Comparison of ENCODE assay signal across 16 mouse cellular contexts in the genomic region with DNA sequence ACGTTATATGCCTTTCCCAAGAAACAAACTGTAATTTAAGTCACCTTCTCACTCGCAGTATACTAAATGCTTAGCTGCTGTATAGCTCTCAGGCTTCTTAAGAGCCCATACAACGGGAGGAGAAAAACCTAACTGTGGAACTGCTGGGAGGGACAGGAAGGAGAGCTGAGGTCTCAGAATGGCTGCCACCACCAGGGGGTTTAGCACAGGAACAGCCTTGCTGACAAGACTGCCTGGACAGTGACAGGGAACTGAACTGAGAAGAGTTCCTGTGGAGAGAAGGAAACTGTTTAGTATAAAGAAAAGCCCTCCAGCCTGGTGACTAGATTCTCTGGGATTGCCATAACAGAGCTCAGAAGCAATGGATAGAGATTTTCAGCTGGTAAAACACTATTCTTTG. TPM values are rescaled to one million over a fixed set of nuclear protein-coding genes. Genes with fewer than 3 reads are reported as not detected.
DNase-seq lines count a peak whose midpoint lies in the region; ATAC-seq and TF ChIP-seq lines count a peak whose summit lies in the region.
"Had no signal": no experiment of that assay in that cellular context is flagged by ENCODE, and none has a peak within 500 bp of the region (broad histone marks: within the 10 kb centered on the region; RNA-seq: fewer than 3 reads in every experiment).

No protein-coding gene starts in this region.

- no peak overlapping the region for H3K27ac ChIP-seq in liver, adult 2 months (replicated peaks; ENCODE audit: insufficient read depth, low read depth, low read length)
- H3K27ac ChIP-seq: embryonic facial prominence, embryonic 10.5 days; forebrain, embryonic 13.5 days; left cerebral cortex, adult 2 months; limb, embryonic 10.5 days; macrophage; midbrain, embryonic 12.5 days had no signal

- CTCF ChIA-PET in Patski (lab: Charles Lee) = interaction anchor here (1.3 to 1.5 kb wide), 2 partner anchors 9 to 10 kb away, joined by 3 read pairs; no protein-coding TSS in a partner anchor

- ATAC-seq in Patski = no peak
- ATAC-seq: forebrain, embryonic 13.5 days had no signal

- TF ChIP-seq POLR2A in liver, adult 2 months (IDR thresholded peaks at IDR 0.05; ENCODE audit: extremely low read depth, insufficient read depth, low read length) = no peak

- WGBS in liver, adult 2 months = 87% methylated on average over 3 of the region's 3 CpGs

- POLR2A ChIA-PET in Patski (lab: Charles Lee) = interaction anchor here (0.6 to 1.6 kb wide), 2 partner anchors 10 to 17 kb away, joined by 3 read pairs; no protein-coding TSS in a partner anchor

- peaks cover 6% of the 10 kb centered on the region; the same call in 1 of the 2 replicates for H3K4me1 ChIP-seq in liver, adult 2 months (ENCODE audit: control insufficient read depth, insufficient read depth, low read length)

- DNase-seq in embryo, embryonic 11 days = peak; percentile 21
- DNase-seq in embryo, embryonic 9.5 days (ENCODE audit: extremely low spot score) = no peak
- DNase-seq in liver, adult 2 months (ENCODE audit: extremely low read depth, low read depth, low spot score) = no peak
- DNase-seq in liver (no peak), Patski (ENCODE audit: low read depth, low spot score) (no peak)
- DNase-seq in thymus, postnatal 25 days = peak; percentile 16
- no peak for DNase-seq in adrenal gland, postnatal 25 days
- DNase-seq: heart, postnatal 36 days; kidney, adult 8-10 months had no signal

- no peak overlapping the region for H3K9ac ChIP-seq in liver, adult 2 months (ENCODE audit: low read depth, low read length)
- H3K9ac ChIP-seq: forebrain, embryonic 13.5 days; heart, embryonic 12.5 days; midbrain, embryonic 12.5 days had no signal

- H3K27me3 ChIP-seq in liver, adult 2 months (ENCODE audit: control insufficient read depth, insufficient read depth, low read length) = no peaks in the 10 kb centered on the region
- H3K27me3 ChIP-seq in Patski = no peaks in the 10 kb centered on the region
- H3K27me3 ChIP-seq: forebrain, embryonic 13.5 days; heart, embryonic 12.5 days; midbrain, embryonic 12.5 days had no signal

- no peaks in the 10 kb centered on the region; the same call in 1 of the 2 replicates for H3K79me2 ChIP-seq in liver, adult 2 months (ENCODE audit: control insufficient read depth, insufficient read depth, low read length)

- H3K4me3 ChIP-seq in liver, adult 2 months (ENCODE audit: insufficient read depth, low read depth, low read length) = no peak overlapping the region
- H3K4me3 ChIP-seq: embryonic facial prominence, embryonic 10.5 days; forebrain, embryonic 13.5 days; heart, embryonic 12.5 days; left cerebral cortex, adult 2 months; limb, embryonic 10.5 days; midbrain, embryonic 12.5 days had no signal

- TF ChIP-seq CTCF in liver, adult 2 months (IDR thresholded peaks at IDR 0.05; ENCODE audit: low read depth, low read length) = peak; percentile 8; the same call in 1 of the 2 replicates
- peak; percentile 38 for TF ChIP-seq CTCF in Patski (IDR thresholded peaks at IDR 0.05)

- H3K36me3 ChIP-seq in liver, adult 2 months (ENCODE audit: control insufficient read depth, insufficient read depth, low read length) = peaks cover 26% of the 10 kb centered on the region

- in situ Hi-C loops in Patski (cut with MboI; ENCODE audit: low pct_unique_long_range_greater_than_20kb) = no loop called here

RNA-seq across cellular contexts. Expression of gene Map2k5, which starts 35.9 kb away (rescaled TPM):
- 13.3 and 14.6 TPM in 2 replicates for total RNA-seq in liver, adult 2 months (2014; rRNA removed)
- 32.2 and 36.4 TPM in 2 replicates for polyA plus RNA-seq in liver, adult 2 months (2012; rRNA removed)
- polyA plus RNA-seq in Patski (2021) = 31.5 TPM
- total RNA-seq in adrenal gland, postnatal 25 days (2021) = 35.5 and 50.7 TPM in 2 replicates

RNA-seq across cellular contexts. Expression of gene 2300009A05Rik, which starts 57.3 kb away (rescaled TPM):
- total RNA-seq in liver, adult 2 months (2014; rRNA removed) = 24.0 and 35.6 TPM in 2 replicates
- polyA plus RNA-seq in liver, adult 2 months (2012; rRNA removed) = 70.9 and 86.4 TPM in 2 replicates
- polyA plus RNA-seq in Patski (2021) = 27.9 TPM
- 69.3 and 70.0 TPM in 2 replicates for total RNA-seq in adrenal gland, postnatal 25 days (2021)

Comparison
In these comparisons a context has a peak if more than half of its experiments do, and no peak if none do; other contexts are left out.
1. DNase-seq: peak in embryo, embryonic 11 days (single experiment) and thymus, postnatal 25 days (single experiment); none in embryo, embryonic 9.5 days (single experiment), liver, adult 2 months (single experiment), liver (single experiment), Patski (single experiment) and adrenal gland, postnatal 25 days (single experiment).